In genomic region chr7:115453042-115453712, GRCm38 (mm10) we compare ENCODE assay signal across 8 mouse cellular contexts.
DNase-seq lines count a peak whose midpoint lies in the region; ATAC-seq and TF ChIP-seq lines count a peak whose summit lies in the region.

No protein-coding gene starts in this region.

- H3K27me3 ChIP-seq in forebrain, postnatal 0 days (ENCODE audit: insufficient read depth, low read length): peaks cover 4% of the 10 kb centered on the region
- H3K27me3 ChIP-seq in hindbrain, embryonic 13.5 days: peaks cover 10% of the 10 kb centered on the region
- no peaks in the 10 kb centered on the region for H3K27me3 ChIP-seq in liver, embryonic 14.5 days (ENCODE audit: control insufficient read depth, insufficient read depth, low read length)

- H3K9ac ChIP-seq in forebrain, postnatal 0 days: no peak overlapping the region
- no peak overlapping the region for H3K9ac ChIP-seq in hindbrain, embryonic 13.5 days
- no peak overlapping the region for H3K9ac ChIP-seq in liver, embryonic 14.5 days (replicated peaks)

- 27% methylated on average over 21 of the region's 21 CpGs for WGBS in forebrain, postnatal 0 days
- 30% methylated on average over 21 of the region's 21 CpGs for WGBS in hindbrain, embryonic 13.5 days
- 31% methylated on average over 21 of the region's 21 CpGs for WGBS in liver, embryonic 14.5 days (ENCODE audit: insufficient replicate concordance)
- WGBS in olfactory bulb, adult 2 months: 37% methylated on average over 21 of the region's 21 CpGs

- no peak overlapping the region for H3K4me3 ChIP-seq in forebrain, postnatal 0 days (ENCODE audit: low read depth, low read length)
- no peak overlapping the region for H3K4me3 ChIP-seq in hindbrain, embryonic 13.5 days
- no peak overlapping the region for H3K4me3 ChIP-seq in liver, embryonic 14.5 days (ENCODE audit: insufficient read depth in 1 of 2, low read depth in 2 of 2, low read length in 2 of 2)
- no peak overlapping the region for H3K4me3 ChIP-seq in olfactory bulb, adult 2 months (ENCODE audit: insufficient read depth, low read depth, low read length)

- no peak overlapping the region for H3K4me2 ChIP-seq in forebrain, postnatal 0 days (ENCODE audit: low read depth)
- H3K4me2 ChIP-seq in hindbrain, embryonic 13.5 days: peak overlapping the region; percentile 34
- no peak overlapping the region for H3K4me2 ChIP-seq in liver, embryonic 14.5 days (ENCODE audit: low read depth)

- TF ChIP-seq EP300 in liver, embryonic 14.5 days (IDR thresholded peaks at IDR 0.05; ENCODE audit: low read depth): no peak

- H3K4me1 ChIP-seq in forebrain, postnatal 0 days (ENCODE audit: insufficient read depth): no peaks in the 10 kb centered on the region
- H3K4me1 ChIP-seq in hindbrain, embryonic 13.5 days (replicated peaks): peaks cover 20% of the 10 kb centered on the region; the same call in 1 of the 2 replicates
- no peaks in the 10 kb centered on the region for H3K4me1 ChIP-seq in liver, embryonic 14.5 days (replicated peaks; ENCODE audit: control insufficient read depth in 2 of 2, insufficient read depth in 2 of 2, low read length in 1 of 2)
- peaks cover 10% of the 10 kb centered on the region; the same call in 1 of the 2 replicates for H3K4me1 ChIP-seq in olfactory bulb, adult 2 months (ENCODE audit: control insufficient read depth, insufficient read depth, low read length)

- peak; percentile 22 for DNase-seq in urinary bladder, postnatal 14 days (ENCODE audit: low spot score)
- no peak for DNase-seq in urinary bladder, adult 2 months (ENCODE audit: low spot score)
- DNase-seq in c-Kit-negative CD71-positive TER-119-positive erythroid progenitor cells, embryonic 14.5 days (ENCODE audit: low read depth, low spot score): peak; percentile 11
- peak; percentile 65 for DNase-seq in forebrain, postnatal 0 days
- no peak for DNase-seq in liver, embryonic 14.5 days (ENCODE audit: low read depth in 3 of 3, low spot score in 3 of 3)

- no peak for TF ChIP-seq POLR2A in olfactory bulb, adult 2 months (IDR thresholded peaks at IDR 0.05; ENCODE audit: insufficient read depth, low read depth, low read length)

- H3K36me3 ChIP-seq in forebrain, postnatal 0 days (ENCODE audit: insufficient read depth): no peaks in the 10 kb centered on the region
- H3K36me3 ChIP-seq in hindbrain, embryonic 13.5 days: no peaks in the 10 kb centered on the region
- no peaks in the 10 kb centered on the region for H3K36me3 ChIP-seq in liver, embryonic 14.5 days (replicated peaks; ENCODE audit: control insufficient read depth, insufficient read depth, low read depth)

- peak; percentile 69 for TF ChIP-seq CTCF in forebrain, postnatal 0 days (IDR thresholded peaks at IDR 0.05; ENCODE audit: low read depth)
- TF ChIP-seq CTCF in liver, embryonic 14.5 days (IDR thresholded peaks at IDR 0.05; ENCODE audit: low read depth): peak; percentile 84
- peak; percentile 43; the same call in 1 of the 2 replicates for TF ChIP-seq CTCF in olfactory bulb, adult 2 months (IDR thresholded peaks at IDR 0.05; ENCODE audit: insufficient read depth, low read depth, low read length)

- peak; percentile 38 for ATAC-seq in forebrain, postnatal 0 days
- ATAC-seq in hindbrain, embryonic 13.5 days (ENCODE audit: low FRiP score): no peak
- no peak for ATAC-seq in liver, embryonic 14.5 days (ENCODE audit: insufficient read depth)
- no peak for ATAC-seq in inflammation-experienced regulatory T-cells, adult 6 months

- no peak overlapping the region for H3K27ac ChIP-seq in forebrain, postnatal 0 days (ENCODE audit: low read depth, low read length)
- H3K27ac ChIP-seq in hindbrain, embryonic 13.5 days: no peak overlapping the region
- H3K27ac ChIP-seq in liver, embryonic 14.5 days: no peak overlapping the region
- H3K27ac ChIP-seq in olfactory bulb, adult 2 months (ENCODE audit: insufficient read depth, low read depth, low read length): no peak overlapping the region

- no peaks in the 10 kb centered on the region for H3K9me3 ChIP-seq in forebrain, postnatal 0 days (ENCODE audit: low read length)
- H3K9me3 ChIP-seq in hindbrain, embryonic 13.5 days: no peaks in the 10 kb centered on the region
- H3K9me3 ChIP-seq in liver, embryonic 14.5 days (ENCODE audit: control insufficient read depth, low read length): no peaks in the 10 kb centered on the region

Comparison
In these comparisons a context has a peak if more than half of its experiments do, and no peak if none do; other contexts are left out.
1. DNase-seq: peak in urinary bladder, postnatal 14 days (single experiment), c-Kit-negative CD71-positive TER-119-positive erythroid progenitor cells, embryonic 14.5 days (single experiment) and forebrain, postnatal 0 days (single experiment); none in urinary bladder, adult 2 months (single experiment) and liver, embryonic 14.5 days (0 of 3).
2. Peak in every context shown above with its lines, with median percentiles within 50 percentile points of each other: CTCF ChIP-seq.